20 mouse cellular contexts compared by ENCODE assay signal in the genomic region with DNA sequence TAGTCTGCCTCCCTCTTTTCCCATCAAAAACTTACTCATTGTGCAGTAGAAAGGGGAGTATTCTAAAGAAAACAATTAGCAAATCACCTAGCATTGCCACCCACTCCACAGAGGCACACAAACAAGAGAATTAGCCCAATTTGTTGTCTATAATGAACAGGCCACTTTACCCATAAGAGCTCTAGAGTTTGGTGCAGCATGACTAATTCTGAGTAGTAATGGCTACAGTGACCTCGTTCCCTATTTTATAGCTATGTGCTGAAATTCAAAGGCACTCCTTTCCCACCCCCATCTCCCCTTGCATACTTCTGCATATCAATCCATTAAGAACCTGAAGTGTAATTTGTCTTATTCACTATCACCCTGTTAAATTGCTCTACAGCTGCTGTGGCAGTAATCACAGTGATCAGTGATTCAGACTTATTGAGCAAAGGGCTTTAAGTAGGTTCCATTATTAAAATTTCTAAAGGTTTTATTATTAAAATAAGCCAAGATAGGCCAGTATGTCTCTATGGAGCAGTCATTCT.
DNase-seq lines count a peak whose midpoint lies in the region; ATAC-seq lines count a peak whose summit lies in the region.
"Had no signal": no experiment of that assay in that cellular context is flagged by ENCODE, and none has a peak within 500 bp of the region (broad histone marks: within the 10 kb centered on the region; RNA-seq: fewer than 3 reads in every experiment).

No protein-coding gene starts in this region.

- peak; percentile 32; the same call in 1 of the 2 replicates for ATAC-seq in neural tube, embryonic 13.5 days (ENCODE audit: low read depth)
- peak; percentile 62 for ATAC-seq in forebrain, embryonic 14.5 days
- ATAC-seq in granulocyte monocyte progenitor cell, adult 5-6 weeks (replicated peaks; ENCODE audit: poor library complexity, severe bottlenecking), result peak; percentile 14; the same call in 1 of the 2 replicates
- ATAC-seq in megakaryocyte progenitor cell, adult 5-6 weeks (replicated peaks; ENCODE audit: poor library complexity), result no peak
- ATAC-seq: intestine, embryonic 15.5 days had no signal

- no peak for DNase-seq in neural tube, embryonic 10.5 days (ENCODE audit: extremely low spot score, low spot score)
- peak; percentile 59 for DNase-seq in forebrain, embryonic 14.5 days (ENCODE audit: low spot score)
- DNase-seq in kidney, postnatal 4 days, result no peak
- no peak for DNase-seq in ovary, postnatal 10 days (ENCODE audit: low spot score)
- DNase-seq: adrenal gland, adult 8-10 months; adrenal gland, postnatal 36 days; cerebellum, adult 11-12 months; cerebellum, adult 9-10 months; cerebellum, postnatal 25 days; gastrocnemius, postnatal 10 days; heart, adult 2 months; heart, postnatal 14 days had no signal

- H3K27me3 ChIP-seq in neural tube, embryonic 13.5 days, result no peaks in the 10 kb centered on the region
- H3K27me3 ChIP-seq in forebrain, embryonic 14.5 days (replicated peaks; ENCODE audit: control insufficient read depth, insufficient read depth, low read length), result no peaks in the 10 kb centered on the region
- H3K27me3 ChIP-seq: embryonic facial prominence, embryonic 13.5 days; heart, embryonic 15.5 days; intestine, embryonic 15.5 days had no signal

- H3K36me3 ChIP-seq in neural tube, embryonic 13.5 days, result no peaks in the 10 kb centered on the region
- no peaks in the 10 kb centered on the region for H3K36me3 ChIP-seq in forebrain, embryonic 14.5 days (ENCODE audit: control insufficient read depth, insufficient read depth, low read length)
- H3K36me3 ChIP-seq: embryonic facial prominence, embryonic 13.5 days; heart, embryonic 15.5 days; intestine, embryonic 15.5 days had no signal

- H3K9ac ChIP-seq in neural tube, embryonic 13.5 days, result no peak overlapping the region
- no peak overlapping the region for H3K9ac ChIP-seq in forebrain, embryonic 14.5 days (ENCODE audit: low read length)
- H3K9ac ChIP-seq: embryonic facial prominence, embryonic 13.5 days; heart, embryonic 15.5 days; hindbrain, embryonic 14.5 days; intestine, embryonic 15.5 days had no signal

- no peak overlapping the region for H3K4me3 ChIP-seq in neural tube, embryonic 13.5 days
- H3K4me3 ChIP-seq in forebrain, embryonic 14.5 days (ENCODE audit: low read depth, low read length), result no peak overlapping the region
- H3K4me3 ChIP-seq: embryonic facial prominence, embryonic 13.5 days; heart, adult 2 months; heart, embryonic 15.5 days; intestine, embryonic 15.5 days had no signal

- no peak overlapping the region for H3K4me2 ChIP-seq in neural tube, embryonic 13.5 days
- no peak overlapping the region for H3K4me2 ChIP-seq in forebrain, embryonic 14.5 days (ENCODE audit: low read length)
- H3K4me2 ChIP-seq: embryonic facial prominence, embryonic 13.5 days; heart, embryonic 11.5 days; heart, embryonic 15.5 days; hindbrain, embryonic 14.5 days; intestine, embryonic 15.5 days had no signal

- WGBS in neural tube, embryonic 13.5 days, result 11% methylated on average over 1 of the region's 1 CpGs
- WGBS in forebrain, embryonic 14.5 days, result 11% methylated on average over 1 of the region's 1 CpGs

- H3K9me3 ChIP-seq in neural tube, embryonic 13.5 days, result no peaks in the 10 kb centered on the region
- no peaks in the 10 kb centered on the region for H3K9me3 ChIP-seq in forebrain, embryonic 14.5 days (replicated peaks; ENCODE audit: control insufficient read depth, low read length)
- H3K9me3 ChIP-seq: embryonic facial prominence, embryonic 13.5 days; heart, embryonic 15.5 days; intestine, embryonic 15.5 days had no signal

- no peak overlapping the region for H3K27ac ChIP-seq in neural tube, embryonic 13.5 days (replicated peaks)
- no peak overlapping the region for H3K27ac ChIP-seq in forebrain, embryonic 14.5 days (ENCODE audit: low read depth, low read length)
- H3K27ac ChIP-seq: embryonic facial prominence, embryonic 13.5 days; heart, adult 2 months; heart, embryonic 15.5 days; intestine, embryonic 15.5 days had no signal

- peaks cover 11% of the 10 kb centered on the region for H3K4me1 ChIP-seq in neural tube, embryonic 13.5 days (replicated peaks)
- H3K4me1 ChIP-seq in forebrain, embryonic 14.5 days (ENCODE audit: control insufficient read depth, insufficient read depth, low read length), result peaks cover 18% of the 10 kb centered on the region
- H3K4me1 ChIP-seq: embryonic facial prominence, embryonic 13.5 days; intestine, embryonic 15.5 days had no signal
